Mouse (Mus musculus): ENCODE results near the gene Gpr39.

DNA sequence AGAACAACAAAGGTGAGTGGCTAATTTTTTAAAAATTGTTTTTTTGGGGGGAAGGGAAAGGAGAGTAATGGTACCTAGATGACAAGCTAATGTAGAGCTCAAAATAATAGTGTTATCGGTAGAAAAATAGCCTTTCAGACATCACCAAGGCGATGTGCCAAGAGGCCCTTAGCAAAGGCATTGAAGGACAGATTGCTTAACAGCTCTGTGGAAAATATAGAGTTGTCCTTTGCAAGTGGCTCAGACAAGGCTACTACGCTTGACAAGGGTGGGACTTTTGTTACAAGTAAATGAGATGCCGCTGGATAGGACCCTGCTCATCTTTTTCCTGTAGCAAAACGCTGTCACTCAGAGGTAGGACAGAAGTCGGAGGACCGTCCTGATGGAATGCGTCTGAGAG lies 25.5 kb downstream of the Gpr39 start:
- TF ChIP-seq CTCF (IDR thresholded peaks at IDR 0.05; ENCODE audit: low read depth, low read length): no peak
- no peak for TF ChIP-seq POLR2A (IDR thresholded peaks at IDR 0.05; ENCODE audit: extremely low read depth, insufficient read depth, low read length)
